Mouse (Mus musculus) left cerebral cortex, adult 8-10 months (tissue): Measurements from ENCODE around the gene Chpf. TPM values are rescaled to one million over a fixed set of nuclear protein-coding genes. Genes with fewer than 3 reads are reported as not detected.

ENCODE experiments used
- DNase-seq, 2 experiments: peaks; one replicate each; pipeline ENCODE4 v3.0.0; 2022; ENCODE audit warnings: low spot score in 2 of 2
- total RNA-seq, 4 experiments: library from RNA; stranded (reverse); gene quantifications; 2 replicates each; pipeline ENCODE4 v1.2.4; 2022

The Chpf gene
- 10 to 100 TPM; 76.6 to 84.3 (median 80.0) TPM for total RNA-seq

GRCm38 (mm10) chr1:75478916-75479634 is at the start of gene Chpf, which contains the start of gene Tmem198:
Gene Chpf, minus strand, starts transcription at chr1:75479307.
Gene Tmem198, plus strand, starts transcription at chr1:75479532.
- DNase-seq, result peak; percentile 95 to 97

GRCm38 (mm10) chr1:75524679-75525078 is 45.6 kb upstream of the Chpf start:
- DNase-seq, result no peak

- peak; percentile 91 to 92 for DNase-seq
Measured at GRCm38 (mm10) chr1:75521321-75522031, 42.4 kb upstream of the Chpf start, which contains the start of gene Stk11ip. Gene Stk11ip, plus strand, starts transcription at chr1:75521529.

GRCm38 (mm10) chr1:75519576-75519975 is 40.5 kb upstream of the Chpf start:
- DNase-seq, result no peak

- no peak for DNase-seq
Measured at GRCm38 (mm10) chr1:75518427-75518826, 39.3 kb upstream of the Chpf start.

GRCm38 (mm10) chr1:75517984-75518383 is 38.9 kb upstream of the Chpf start:
- no peak for DNase-seq

GRCm38 (mm10) chr1:75516703-75517380 is 37.7 kb upstream of the Chpf start:
- DNase-seq, result no peak

GRCm38 (mm10) chr1:75512550-75512949 is 33.4 kb upstream of the Chpf start:
- no peak for DNase-seq

GRCm38 (mm10) chr1:75511437-75512210 is 32.5 kb upstream of the Chpf start:
- DNase-seq, result no peak

GRCm38 (mm10) chr1:75510154-75510553 is 31.0 kb upstream of the Chpf start:
- DNase-seq, result no peak

- DNase-seq, result no peak
Measured at GRCm38 (mm10) chr1:75509586-75509985, 30.5 kb upstream of the Chpf start.

- no peak for DNase-seq
Measured at GRCm38 (mm10) chr1:75507006-75507405, 27.9 kb upstream of the Chpf start, which contains the start of gene Inha. Gene Inha, plus strand, starts transcription at chr1:75507077.

GRCm38 (mm10) chr1:75505956-75506831 is 27.1 kb upstream of the Chpf start, which contains the start of gene Obsl1:
Gene Obsl1, minus strand, starts transcription at chr1:75506452.
- peak in 1 of 2 experiments; percentile 37 for DNase-seq

- peak; percentile 70 to 84 for DNase-seq
Measured at GRCm38 (mm10) chr1:75505159-75505955, 26.2 kb upstream of the Chpf start.

- DNase-seq, result no peak
Measured at GRCm38 (mm10) chr1:75504256-75505045, 25.3 kb upstream of the Chpf start.

GRCm38 (mm10) chr1:75503651-75503980 is 24.5 kb upstream of the Chpf start:
- no peak for DNase-seq

GRCm38 (mm10) chr1:75502945-75503650 is 24.0 kb upstream of the Chpf start:
- DNase-seq, result no peak

GRCm38 (mm10) chr1:75501905-75502304 is 22.8 kb upstream of the Chpf start:
- no peak for DNase-seq
